Mouse (Mus musculus): ENCODE data around the gene Upk3bl.
A peak's percentile ranks its signal among the peaks of the same experiment; 100 is the strongest.

The Upk3bl gene

DNA sequence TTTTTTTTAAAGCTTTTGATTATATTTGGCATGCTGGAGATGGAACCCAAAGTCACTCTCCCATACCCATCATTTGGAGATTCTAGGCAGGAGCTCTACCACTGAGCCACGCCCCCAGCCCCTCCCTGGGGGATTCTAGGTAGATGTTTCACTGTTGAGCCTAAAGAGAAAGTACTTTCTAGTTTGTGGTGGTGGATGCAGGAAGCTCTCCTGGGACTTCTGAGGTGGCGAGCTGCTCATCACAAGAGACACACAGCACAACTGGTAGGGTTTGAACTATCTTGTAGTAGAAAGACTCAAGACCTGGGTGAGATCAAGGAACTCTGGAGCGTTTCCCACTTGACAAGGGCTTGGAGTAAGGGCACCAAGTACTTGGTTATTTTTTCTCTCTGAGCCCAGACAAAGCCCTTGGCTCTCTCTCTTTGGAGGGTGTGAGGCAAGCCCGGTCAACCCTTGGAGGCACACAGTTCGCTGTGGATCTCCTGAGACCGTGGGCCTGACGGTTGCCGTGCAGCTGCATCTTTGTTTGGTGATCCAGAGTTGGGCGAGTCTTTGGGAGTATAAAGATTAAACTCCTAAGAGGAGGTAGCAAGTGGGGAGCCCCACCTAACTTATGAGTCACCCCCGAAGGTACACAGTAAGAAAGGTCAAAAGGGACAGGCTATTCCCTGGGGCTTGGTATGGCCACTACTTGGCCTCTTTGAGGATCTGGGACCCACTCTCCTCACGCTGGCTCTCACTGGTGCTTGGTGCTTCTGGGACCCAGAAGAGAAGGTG lies at the start of gene Upk3bl:
Gene Upk3bl (plus strand): TSS at position 192 of the 777 bp plus-strand sequence.
- DNase-seq (ENCODE audit: low read depth, low spot score): no peak

DNA sequence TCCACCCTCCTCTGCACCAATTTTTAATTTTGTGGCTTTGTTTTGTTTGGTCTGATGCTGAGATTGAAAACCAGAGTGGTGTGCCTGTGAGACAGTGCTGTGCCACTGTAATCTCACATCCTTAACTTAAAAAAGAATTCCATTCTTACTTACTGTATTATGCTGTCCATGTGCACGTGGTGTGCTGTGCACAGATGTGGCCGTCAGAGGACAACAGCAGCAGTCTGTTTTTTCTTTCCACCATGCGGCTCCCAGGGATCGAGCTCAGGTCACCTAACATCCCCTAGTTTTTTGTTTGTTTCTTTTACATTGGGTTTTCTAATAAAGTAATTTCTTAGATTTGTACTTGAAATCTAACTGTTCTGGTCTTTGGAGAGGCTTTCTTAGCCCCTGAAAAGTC lies 49.8 kb upstream of the Upk3bl start:
- DNase-seq (ENCODE audit: low read depth, low spot score): no peak

DNA sequence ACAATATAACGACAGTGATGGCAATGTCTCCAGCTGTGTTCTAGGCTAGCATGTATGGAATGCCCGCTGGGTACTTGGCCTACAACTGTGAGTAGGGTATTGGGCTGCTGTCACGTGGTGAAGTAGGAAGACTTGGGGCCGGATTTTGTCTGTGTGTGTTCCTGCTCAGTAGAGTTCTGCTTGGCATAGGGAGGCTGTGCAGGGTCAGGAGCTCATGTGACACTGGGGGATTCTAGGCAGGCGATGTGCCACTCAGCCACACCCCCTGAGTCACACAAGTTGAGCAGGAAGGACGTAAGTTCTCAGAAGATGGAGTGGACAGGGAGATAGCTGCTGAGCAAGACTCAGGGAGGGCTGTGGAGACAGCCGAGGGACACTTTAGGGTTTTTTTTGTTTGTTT lies 46.5 kb upstream of the Upk3bl start:
- no peak for DNase-seq (ENCODE audit: low read depth, low spot score)

DNA sequence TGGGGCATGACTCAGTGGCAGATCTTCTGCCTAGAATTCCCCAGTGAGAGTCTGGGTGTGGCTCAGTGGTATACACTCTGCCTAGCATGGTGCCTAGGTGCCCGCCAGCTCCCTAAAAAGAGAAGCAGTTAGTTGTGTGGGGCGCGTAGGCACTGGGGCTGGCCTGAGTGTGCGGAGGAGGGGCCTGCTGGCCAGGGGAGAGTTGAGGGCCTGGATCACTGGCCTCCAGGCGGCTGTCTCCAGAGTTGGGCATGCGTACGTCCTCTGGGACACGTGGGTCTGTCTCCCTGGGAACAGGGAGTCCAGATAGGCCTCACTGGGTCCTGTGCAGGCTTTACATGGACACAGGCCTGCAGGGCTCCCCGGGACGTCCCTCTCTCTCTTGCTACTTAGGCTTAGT lies 39.4 kb upstream of the Upk3bl start:
- no peak for DNase-seq (ENCODE audit: low read depth, low spot score)

DNA sequence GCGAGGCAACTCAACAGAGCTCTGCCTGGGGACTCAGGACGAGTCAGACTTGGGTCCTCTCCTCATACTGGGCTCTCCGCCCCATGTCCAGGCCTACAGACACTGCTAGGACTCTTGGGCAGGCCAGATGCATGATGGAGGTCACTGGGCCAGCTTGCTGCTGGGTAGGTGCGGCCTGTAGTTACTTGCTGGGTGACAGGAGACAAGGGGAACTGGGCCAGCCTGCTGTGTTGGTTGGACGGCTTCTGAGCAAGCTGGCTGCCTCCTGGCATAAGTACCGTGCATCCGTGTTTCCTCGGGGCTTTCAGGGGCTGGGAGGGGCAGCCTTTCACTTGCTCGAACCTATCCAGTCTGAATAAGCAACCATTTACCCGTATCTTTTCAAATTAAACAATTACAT lies 38.7 kb upstream of the Upk3bl start:
- no peak for DNase-seq (ENCODE audit: low read depth, low spot score)

DNA sequence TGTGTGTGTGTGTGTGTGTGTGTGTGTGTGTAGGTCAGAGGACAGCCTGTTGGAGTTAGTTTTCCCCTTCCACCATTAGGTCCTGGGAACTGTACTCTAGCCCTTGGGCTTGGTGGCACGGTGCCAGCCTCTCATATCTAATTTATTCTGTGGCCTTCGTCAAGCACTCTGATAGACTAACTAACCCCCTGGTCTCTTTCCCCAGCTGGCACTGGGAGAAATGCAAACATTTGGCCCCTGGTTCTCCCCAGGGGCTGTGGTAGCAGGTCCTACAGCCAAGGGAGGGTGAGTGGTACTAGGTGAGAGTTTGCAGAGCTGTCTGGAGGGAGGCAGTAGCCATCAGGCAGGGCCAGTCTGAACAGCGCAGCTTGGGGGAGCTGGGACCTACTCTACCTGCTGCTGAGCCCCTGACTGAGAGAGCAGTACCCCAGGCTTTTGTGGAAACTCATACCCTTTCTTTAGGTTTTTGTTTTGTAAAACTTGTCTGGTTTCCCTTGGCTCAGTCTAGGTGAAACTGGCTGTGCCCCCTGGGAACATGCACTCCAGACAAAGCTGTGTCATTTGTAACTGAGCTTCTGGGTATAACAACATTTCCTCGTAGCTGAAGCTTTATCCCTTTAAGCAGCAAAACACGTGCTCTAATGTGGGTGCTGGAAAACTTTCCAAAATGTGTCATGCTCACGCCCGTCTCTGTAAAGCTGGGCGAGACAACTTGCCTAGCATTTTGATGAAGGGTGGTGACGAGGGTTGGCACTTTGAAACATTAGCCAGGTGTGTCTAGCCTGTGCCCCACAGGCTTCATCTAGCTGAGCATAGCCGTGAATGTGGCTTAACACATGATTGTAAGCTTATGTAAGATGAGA lies 38.0 kb upstream of the Upk3bl start:
- DNase-seq (ENCODE audit: low read depth, low spot score): peak; percentile 32

DNA sequence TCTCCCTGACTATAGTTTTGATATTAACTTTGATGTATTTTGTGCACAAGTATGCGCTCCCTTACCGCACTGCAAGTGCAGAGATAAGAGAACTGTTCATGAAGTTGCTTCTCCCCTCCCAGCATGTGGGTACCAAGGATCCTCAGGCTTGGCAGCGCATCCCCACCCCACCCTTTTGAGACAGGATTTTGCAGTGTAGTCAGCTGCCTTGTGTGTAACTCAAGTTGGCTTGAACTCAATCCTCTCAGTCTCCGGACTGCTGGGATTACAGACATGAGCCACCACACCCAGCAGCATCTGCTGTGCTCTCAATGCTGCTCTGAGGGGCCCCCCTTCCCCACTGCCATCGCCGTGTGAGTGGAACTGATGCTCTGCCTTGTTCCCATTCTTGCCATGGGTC lies 37.0 kb upstream of the Upk3bl start:
- no peak for DNase-seq (ENCODE audit: low read depth, low spot score)

DNA sequence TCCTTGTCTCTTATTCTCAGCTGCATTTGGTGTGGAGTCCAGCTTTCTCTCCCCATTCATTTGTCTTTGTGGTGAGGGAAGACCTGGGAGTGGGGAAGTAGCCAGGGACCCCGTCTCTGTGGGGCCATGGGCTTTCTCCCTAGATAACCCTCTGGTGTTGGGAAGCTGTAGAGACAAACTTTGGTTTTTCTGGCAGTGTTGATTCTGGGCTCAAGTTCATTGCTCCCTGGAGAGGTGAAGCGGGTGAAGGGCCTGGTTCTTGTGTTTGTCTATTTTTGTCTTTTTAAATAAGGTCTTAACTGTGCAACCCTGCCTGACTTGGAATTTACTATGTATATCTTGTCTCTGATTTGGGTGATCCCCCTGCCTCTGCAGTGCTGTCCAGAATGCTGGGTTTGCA lies 35.6 kb upstream of the Upk3bl start:
- no peak for DNase-seq (ENCODE audit: low read depth, low spot score)

DNA sequence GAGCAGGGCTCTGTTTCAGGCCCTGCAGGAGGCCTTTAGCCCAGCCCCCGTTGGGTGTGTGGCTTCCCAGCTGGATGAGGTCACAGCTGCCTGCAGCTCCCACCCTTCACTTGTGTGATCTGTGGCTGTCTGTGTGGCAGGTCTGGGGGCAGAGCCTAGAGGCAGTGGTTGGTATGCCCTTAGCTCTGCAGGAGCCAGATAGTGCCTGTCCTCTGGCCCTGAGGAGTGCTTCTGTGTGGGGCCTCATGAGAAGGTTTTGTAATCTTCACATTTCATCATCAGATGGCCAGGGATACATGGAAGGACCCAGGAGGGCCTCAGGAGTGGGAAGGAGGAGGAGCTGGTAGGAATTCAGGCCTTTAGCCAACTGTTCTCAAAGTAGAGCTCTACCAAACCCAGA lies 34.4 kb upstream of the Upk3bl start:
- DNase-seq (ENCODE audit: low read depth, low spot score): peak; percentile 34

DNA sequence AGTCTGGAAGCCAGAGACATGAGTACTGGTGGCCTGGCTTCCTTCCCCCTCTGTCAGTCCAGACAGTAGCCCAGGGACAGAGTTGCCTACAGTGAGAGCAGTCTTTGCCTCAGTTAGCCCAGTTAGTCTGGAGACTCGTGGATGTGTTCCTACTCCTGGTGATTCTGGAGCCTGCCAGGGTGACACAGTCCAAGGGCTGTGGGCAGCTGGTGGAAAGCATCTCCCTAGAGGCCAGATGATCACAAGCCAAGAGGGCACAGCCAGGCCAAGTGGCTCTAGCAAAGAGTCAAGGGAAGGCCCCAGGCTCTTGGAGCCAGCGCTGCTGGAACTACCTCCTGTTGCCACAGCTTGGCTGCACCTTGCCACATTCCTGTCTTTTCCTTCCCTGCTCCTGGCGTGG lies 28.6 kb upstream of the Upk3bl start:
- no peak for DNase-seq (ENCODE audit: low read depth, low spot score)

DNA sequence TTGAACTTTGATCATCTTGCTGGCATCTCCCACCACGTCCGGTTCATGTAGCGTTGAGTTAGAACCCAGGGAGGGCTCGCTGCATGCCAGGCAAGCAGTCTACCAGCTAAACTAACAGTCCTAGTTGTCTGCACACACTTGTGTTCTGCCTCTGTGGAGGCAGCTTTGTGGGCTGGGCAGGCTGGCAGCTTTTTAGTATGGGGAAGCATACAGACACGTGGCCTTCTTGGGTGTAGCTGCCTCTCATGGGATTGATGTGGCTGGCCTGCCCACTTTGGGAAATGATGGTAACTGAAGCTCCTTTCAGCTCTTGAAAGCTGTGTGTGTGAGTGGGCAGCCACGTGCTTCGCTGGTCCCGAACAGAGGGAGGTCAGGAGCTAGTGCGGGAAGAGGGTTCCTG lies 27.4 kb upstream of the Upk3bl start:
- DNase-seq (ENCODE audit: low read depth, low spot score): no peak

DNA sequence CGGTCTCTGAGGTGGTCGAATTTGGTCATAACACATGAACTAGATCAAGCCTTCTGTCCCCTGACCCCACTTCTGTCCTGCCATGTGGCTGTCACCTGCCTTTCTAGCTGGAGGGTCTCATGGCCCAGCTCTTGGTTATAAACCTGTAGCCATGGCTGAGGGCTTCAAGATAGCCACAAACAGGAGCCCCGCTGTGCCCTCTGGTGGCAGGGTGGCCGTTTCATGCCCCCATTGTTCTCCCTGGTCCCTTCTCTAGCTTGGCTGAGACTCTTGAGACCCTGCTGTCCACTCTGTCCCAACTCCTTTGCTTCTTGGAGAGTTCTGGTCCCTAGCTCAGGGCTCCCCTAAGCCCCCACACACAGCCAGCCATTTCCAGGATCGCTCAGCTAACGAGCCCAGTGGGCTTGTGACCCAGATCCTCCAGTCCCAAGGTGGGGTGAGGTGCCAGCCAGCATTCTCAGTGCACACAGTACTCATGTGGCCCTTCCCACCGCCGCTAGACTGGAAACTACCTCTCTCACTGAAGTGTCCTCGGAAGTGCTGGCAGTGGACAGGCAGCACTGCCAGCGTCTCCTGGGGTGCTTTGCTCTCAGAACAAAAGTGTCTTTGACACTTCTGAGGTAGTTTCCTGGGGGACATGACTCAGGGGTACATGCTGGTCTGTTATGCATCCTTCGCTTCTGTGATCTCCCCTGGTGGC lies 26.5 kb upstream of the Upk3bl start:
- DNase-seq (ENCODE audit: low read depth, low spot score): no peak

DNA sequence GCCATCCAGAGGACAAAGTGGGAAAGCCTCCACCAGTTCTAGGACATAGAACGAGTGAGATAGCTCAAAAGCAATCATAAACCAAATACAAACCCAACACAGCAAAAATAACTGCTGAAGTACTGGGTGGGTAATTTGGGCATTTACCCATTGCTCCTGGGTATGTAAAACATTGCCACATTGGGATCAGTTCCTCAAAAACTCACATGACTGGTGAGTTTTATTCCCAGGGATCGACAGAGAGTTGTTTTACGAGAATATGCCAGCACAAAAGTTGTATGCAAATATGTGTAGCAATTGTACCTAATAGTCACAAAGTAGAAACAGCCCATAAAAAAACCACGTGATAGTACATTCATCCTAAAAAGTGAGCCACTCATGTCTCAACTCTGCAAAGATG lies 19.4 kb upstream of the Upk3bl start:
- DNase-seq (ENCODE audit: low read depth, low spot score): no peak

DNA sequence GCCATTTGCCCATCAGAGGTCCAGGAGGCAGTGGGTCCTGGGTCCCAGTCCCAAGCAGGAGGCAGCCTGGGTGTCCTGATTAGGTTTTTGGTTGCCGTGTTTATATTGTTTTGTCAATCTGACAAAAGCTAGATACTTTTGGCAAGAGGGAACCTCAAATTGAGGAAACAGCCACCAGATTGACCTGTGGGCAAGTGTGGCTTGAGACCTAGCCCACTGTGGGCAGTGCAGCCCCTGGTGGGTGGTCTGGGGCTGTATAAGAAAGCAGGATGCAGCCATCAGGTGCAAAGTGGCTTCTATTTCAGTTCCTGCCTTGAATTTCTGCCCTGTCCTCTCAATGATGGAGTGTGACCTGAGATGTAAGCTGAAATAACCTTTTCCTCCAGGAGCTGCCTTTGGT lies 19.0 kb upstream of the Upk3bl start:
- no peak for DNase-seq (ENCODE audit: low read depth, low spot score)

DNA sequence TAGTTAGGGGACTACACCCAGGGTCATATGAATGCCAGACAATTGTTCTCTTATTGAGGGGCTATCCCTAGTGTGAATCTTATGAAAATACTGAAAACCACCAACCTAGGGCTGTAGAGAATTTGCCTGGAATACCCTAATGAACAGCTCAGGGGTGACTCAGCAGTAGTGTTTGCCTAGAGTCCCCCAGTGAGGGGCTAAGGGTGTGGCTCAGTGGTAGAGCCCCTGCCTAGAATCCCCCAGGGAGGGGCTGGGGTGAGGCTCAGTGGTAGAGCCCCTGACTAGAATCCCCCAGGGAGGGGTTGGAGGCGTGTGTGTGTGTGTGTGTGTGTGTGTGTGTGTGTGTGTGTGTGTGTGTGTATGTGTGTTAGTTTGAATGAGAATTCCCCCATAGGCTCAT lies 17.6 kb upstream of the Upk3bl start:
- no peak for DNase-seq (ENCODE audit: low read depth, low spot score)

DNA sequence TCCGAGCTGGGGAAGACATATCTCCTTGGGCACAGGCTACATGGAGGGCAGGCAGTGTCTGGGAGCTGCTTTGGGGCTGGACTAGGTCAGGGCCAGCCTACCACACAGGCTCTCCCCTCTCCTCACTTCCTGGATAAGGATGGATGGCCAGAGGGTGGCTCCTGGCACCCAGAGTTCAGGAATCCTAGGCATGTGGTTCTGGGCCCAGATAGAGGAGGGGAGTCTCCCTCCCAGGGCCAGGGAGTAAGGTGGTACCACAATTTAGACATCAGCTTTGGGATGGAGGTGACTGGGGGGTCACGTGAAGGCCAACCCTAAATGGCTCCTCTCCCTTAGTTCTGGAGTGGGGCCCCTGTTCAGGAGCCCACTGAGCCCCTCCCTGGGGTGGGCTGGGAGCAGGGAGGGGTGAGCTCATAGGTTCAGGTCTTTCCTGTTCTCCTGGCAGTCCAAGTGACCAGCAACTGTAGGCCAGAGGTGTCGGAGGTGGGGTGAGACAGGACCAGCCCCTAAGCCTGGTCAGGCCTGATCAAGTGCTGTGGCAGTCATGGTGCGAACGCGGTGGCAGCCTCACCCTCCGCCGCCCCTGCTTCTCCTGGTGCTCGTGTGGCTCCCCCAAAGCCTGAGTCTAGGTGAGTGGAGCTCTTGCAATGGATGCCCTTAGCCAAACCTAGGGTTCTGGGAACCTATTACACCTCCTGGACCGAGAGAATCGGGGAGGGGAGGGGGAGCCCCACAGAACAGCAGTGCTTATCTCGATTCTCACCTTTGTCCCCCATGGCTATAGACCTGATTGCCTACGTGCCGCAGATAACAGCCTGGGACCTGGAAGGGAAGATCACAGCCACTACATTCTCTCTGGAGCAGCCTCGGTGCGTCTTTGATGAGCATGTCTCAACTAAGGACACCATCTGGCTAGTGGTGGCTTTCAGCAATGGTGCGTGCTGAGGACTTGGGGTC lies 15.8 kb upstream of the Upk3bl start, which contains the start of gene Upk3b:
Gene Upk3b (plus strand): TSS at position 239 of the 957 bp plus-strand sequence.
- DNase-seq (ENCODE audit: low read depth, low spot score): no peak

DNA sequence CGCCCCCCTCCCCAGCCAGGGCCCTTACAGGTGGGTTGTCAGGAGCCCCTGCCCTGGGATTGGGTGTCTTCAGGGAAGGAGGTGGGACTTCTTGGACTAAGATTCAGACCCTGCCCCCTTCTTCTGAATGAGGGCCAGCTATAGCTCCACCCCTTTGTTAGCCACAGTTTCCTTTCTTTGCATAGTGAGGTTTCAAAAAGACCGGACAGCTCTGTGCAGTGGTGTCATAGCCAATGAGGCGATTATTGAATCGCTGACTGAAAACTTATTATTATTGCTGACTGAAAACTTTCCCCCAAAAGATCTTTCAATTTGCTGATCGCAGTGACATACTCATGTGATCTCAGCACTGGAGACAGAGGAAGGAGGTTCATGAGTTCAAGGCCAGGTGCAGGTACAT lies 14.1 kb upstream of the Upk3bl start:
- peak; percentile 79 for DNase-seq (ENCODE audit: low read depth, low spot score)

DNA sequence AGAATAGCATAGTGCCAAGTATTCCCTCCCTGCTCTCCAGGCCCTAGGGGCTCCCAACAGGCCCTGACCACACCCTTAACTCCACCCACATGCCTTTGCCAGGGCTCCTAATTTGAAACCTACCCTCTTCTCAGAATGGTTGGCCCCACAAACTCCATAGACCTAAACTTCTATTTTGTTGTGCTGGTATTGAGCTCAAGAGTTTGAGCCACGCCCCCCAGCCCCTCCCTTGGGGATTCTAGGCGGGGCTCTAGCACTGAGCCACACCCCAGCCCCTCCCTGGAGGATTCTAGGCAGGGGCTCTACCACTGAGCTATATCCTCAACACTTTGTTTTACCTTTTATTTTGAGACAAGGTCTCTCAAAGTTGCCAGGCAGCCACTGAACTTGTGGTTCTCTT lies 13.0 kb upstream of the Upk3bl start:
- DNase-seq (ENCODE audit: low read depth, low spot score): peak; percentile 87

DNA sequence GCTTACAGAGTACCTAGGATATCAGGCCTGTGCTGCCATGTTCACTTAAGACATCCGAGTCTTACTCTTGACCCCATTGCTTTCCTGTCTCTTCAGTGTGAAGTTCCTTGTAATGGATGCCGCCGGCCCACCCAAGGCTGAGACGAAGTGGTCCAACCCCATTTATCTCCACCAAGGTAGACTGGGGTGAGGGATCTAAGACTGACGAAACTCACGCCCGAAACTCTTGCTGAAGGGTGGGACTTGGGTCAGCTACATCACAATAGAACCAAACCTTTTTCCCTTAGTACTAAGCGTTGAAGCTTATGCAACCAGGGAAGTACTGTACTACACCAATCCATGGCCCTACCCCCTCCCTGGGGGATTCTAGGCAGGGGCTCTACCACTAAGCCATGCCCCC lies 12.6 kb upstream of the Upk3bl start:
- peak; percentile 75 for DNase-seq (ENCODE audit: low read depth, low spot score)

DNA sequence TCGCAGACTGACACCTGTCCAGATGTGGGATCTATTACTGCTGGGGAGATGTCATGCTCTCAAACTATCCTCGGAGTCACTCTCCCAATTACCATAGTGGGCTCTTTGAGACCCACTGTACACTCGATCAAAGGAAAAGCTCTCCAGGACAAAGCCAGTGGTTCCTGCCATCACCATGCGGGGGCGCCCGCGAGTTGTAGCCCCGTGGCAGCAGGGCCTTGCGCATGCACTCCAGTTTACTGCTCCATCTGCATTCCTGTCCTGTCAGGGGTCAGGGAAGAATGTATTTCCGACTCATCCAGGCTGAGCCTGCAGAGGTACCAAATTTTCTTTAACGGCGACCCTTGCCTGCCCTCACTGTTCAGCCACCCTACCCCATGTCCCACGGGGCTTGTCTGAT lies 9.4 kb upstream of the Upk3bl start:
- peak; percentile 65 for DNase-seq (ENCODE audit: low read depth, low spot score)

DNA sequence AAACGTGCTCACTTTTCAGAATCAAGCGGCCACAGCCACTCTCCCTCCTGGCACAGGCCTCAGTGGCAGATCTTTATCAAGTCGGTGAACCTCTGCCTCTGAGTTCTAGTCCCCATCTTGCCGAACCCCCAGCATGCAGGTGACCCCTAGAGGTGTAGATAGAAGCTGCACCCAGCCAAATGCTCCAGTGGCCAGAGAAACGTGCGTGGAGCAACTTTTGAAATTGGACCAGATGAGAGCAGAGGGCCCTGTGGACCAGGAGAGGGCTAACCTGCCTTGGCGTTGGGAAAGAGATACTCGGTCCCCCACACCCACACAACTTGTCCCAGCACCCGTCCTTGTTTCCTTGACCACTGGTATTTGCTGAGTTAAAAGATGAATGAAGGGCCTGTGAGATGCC lies 8.9 kb upstream of the Upk3bl start:
- DNase-seq (ENCODE audit: low read depth, low spot score): peak; percentile 61

All from ZHBTc4 (cell line).